ENCODE assay signal across 10 mouse cellular contexts in the genomic region with DNA sequence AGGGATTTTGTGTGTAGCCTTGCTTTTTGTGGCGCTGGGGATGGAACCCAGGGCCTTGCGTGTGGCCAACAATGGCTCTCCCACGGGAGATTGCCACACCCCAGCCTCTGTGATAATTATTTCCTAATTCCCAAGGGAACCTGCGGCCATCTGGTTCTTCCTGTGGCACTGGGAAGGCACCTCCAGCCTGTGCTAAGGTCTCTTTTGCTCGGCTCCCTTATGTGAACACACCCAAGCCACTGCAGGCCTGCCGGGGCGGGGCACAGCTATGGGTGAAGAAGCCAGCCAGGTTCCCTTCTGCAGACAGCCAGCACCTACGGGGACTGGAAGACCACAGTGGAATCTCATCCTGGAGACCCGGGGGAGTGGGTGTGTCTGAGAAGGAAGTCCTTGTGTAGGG. TPM values are rescaled to one million over a fixed set of nuclear protein-coding genes. Genes with fewer than 3 reads are reported as not detected.
DNase-seq lines count a peak whose midpoint lies in the region; ATAC-seq lines count a peak whose summit lies in the region.
"Had no signal": no experiment of that assay in that cellular context is flagged by ENCODE, and none has a peak within 500 bp of the region (broad histone marks: within the 10 kb centered on the region; RNA-seq: fewer than 3 reads in every experiment).

No protein-coding gene starts in this region.

- peak; percentile 16 for DNase-seq in kidney, adult 18-20 months
- no peak for DNase-seq in kidney, adult 8-10 months
- DNase-seq in MN1 (ENCODE audit: low spot score), result peak; percentile 14
- peak; percentile 50 to 56 for DNase-seq in heart, adult 9 months (ENCODE audit: low spot score in 2 of 2)
- no peak for DNase-seq in gastrocnemius, postnatal 10 days
- DNase-seq in cerebellum, adult 9-11 months, result no peak
- no peak for DNase-seq in left cerebral cortex, postnatal 36 days (ENCODE audit: low spot score in 2 of 2)
- DNase-seq: layer of hippocampus, postnatal 36 days had no signal

- no peak overlapping the region for H3K4me3 ChIP-seq in intestine, embryonic 16.5 days (ENCODE audit: low read length)
- H3K4me3 ChIP-seq: neural tube, embryonic 12.5 days had no signal

- H3K36me3 ChIP-seq in intestine, embryonic 16.5 days (ENCODE audit: control insufficient read depth, insufficient read depth, low read length), result no peaks in the 10 kb centered on the region
- H3K36me3 ChIP-seq: neural tube, embryonic 12.5 days had no signal

- H3K9me3 ChIP-seq in intestine, embryonic 16.5 days (ENCODE audit: control insufficient read depth, low read length), result no peaks in the 10 kb centered on the region

- WGBS in intestine, embryonic 16.5 days, result 67% methylated on average over 9 of the region's 9 CpGs

- H3K4me1 ChIP-seq in intestine, embryonic 16.5 days (ENCODE audit: control insufficient read depth, insufficient read depth, low read length), result no peaks in the 10 kb centered on the region
- H3K4me1 ChIP-seq: neural tube, embryonic 12.5 days had no signal

- ATAC-seq in intestine, embryonic 16.5 days, result peak; percentile 23; the same call in 1 of the 2 replicates

- intact Hi-C loops in left cerebral cortex, postnatal 36 days (cut with DNase I), result no loop called here

- H3K27me3 ChIP-seq in intestine, embryonic 16.5 days (replicated peaks; ENCODE audit: control insufficient read depth, insufficient read depth, low read length), result no peaks in the 10 kb centered on the region
- H3K27me3 ChIP-seq: neural tube, embryonic 12.5 days had no signal

- H3K27ac ChIP-seq in intestine, embryonic 16.5 days (ENCODE audit: low read length), result no peak overlapping the region; the same call in 1 of the 2 replicates
- H3K27ac ChIP-seq: neural tube, embryonic 12.5 days had no signal

- H3K4me2 ChIP-seq in intestine, embryonic 16.5 days (ENCODE audit: low read depth, low read length), result no peak overlapping the region
- H3K4me2 ChIP-seq: neural tube, embryonic 12.5 days had no signal

- no peak overlapping the region for H3K9ac ChIP-seq in intestine, embryonic 16.5 days (ENCODE audit: low read depth, low read length)
- H3K9ac ChIP-seq: neural tube, embryonic 12.5 days had no signal

RNA-seq across cellular contexts. Expression of a gene that starts 49.3 kb away (rescaled TPM):
- 7.2 and 7.4 TPM in 2 replicates for polyA plus RNA-seq in intestine, embryonic 16.5 days (2015; fragmentation: Nextera tagmentation; extraction: Ambion mirVana)
- total RNA-seq in gastrocnemius, postnatal 10 days (2021), result 10 to 100 TPM; 19.6 to 30.4 TPM
- 10 to 100 TPM; 57.4 to 69.7 TPM for total RNA-seq in left cerebral cortex, postnatal 36 days (2021)

Comparison
In these comparisons a context has a peak if more than half of its experiments do, and no peak if none do; other contexts are left out.
1. DNase-seq: peak in kidney, adult 18-20 months (single experiment), MN1 (single experiment) and heart, adult 9 months (2 of 2); none in kidney, adult 8-10 months (0 of 2), gastrocnemius, postnatal 10 days (single experiment), cerebellum, adult 9-11 months (single experiment) and left cerebral cortex, postnatal 36 days (0 of 2).